Mouse (Mus musculus) thymus, adult 2 months (tissue): ENCODE measurements around the gene Smc1b. TPM values are rescaled to one million over a fixed set of nuclear protein-coding genes. Genes with fewer than 3 reads are reported as not detected.
"Not testable (repeated sequence)": the region's sequence is repeated elsewhere in the genome, so short reads cannot be mapped to it uniquely, and the experiment has no call there.

Experiments used
- DNase-seq: peaks from one replicate; pipeline ENCODE4 v3.0.0; 2021
- H3K27ac ChIP-seq: fragments of 200-500 bp; 2 replicates; pipeline ENCODE4 v1.5.1; 2012; ENCODE audit warnings: low read length, control low read depth; ENCODE audit not compliant: control insufficient read depth, insufficient read depth
- H3K27me3 ChIP-seq: fragments of 200-500 bp; 2 replicates; pipeline ENCODE4 v1.6.1; 2012; ENCODE audit warnings: mild to moderate bottlenecking, low read length, moderate library complexity, mixed read lengths; ENCODE audit not compliant: control insufficient read depth, insufficient read depth
- H3K36me3 ChIP-seq: fragments of 200-500 bp; 2 replicates; pipeline ENCODE4 v1.6.1; 2012; ENCODE audit warnings: mild to moderate bottlenecking, low read length, moderate library complexity; ENCODE audit not compliant: control insufficient read depth, insufficient read depth
- H3K4me1 ChIP-seq: fragments of 200-500 bp; replicated peaks from 2 replicates; pipeline ENCODE4 v1.6.1; 2012; ENCODE audit warnings: low read length; ENCODE audit not compliant: control insufficient read depth, insufficient read depth
- H3K4me3 ChIP-seq: fragments of 200-500 bp; 2 replicates; pipeline ENCODE4 v1.5.1; 2012; ENCODE audit warnings: mild to moderate bottlenecking, low read length, control low read depth, moderate library complexity; ENCODE audit not compliant: control insufficient read depth, insufficient read depth
- CTCF ChIP-seq: fragments of 200-500 bp; IDR thresholded peaks from 2 replicates; pipeline ENCODE4 v1.5.1; 2012; ENCODE audit warnings: mild to moderate bottlenecking, control low read depth, low read length, moderate library complexity, borderline replicate concordance; ENCODE audit not compliant: control insufficient read depth, poor library complexity, insufficient read depth; ENCODE audit errors: extremely low read depth
- POLR2A ChIP-seq: fragments of 200-500 bp; IDR thresholded peaks from 2 replicates; pipeline ENCODE4 v1.6.1; 2012; ENCODE audit warnings: mild to moderate bottlenecking, low read length, control low read depth, moderate library complexity; ENCODE audit not compliant: control insufficient read depth, poor library complexity, insufficient read depth; ENCODE audit errors: extremely low read depth
- WGBS: fragments of 180-500 bp; shearing (Covaris S2); methylation state at CpG from one replicate; pipeline ENCODE4 v1.1.7; 2018; 5-methylcytosine and 5-hydroxymethylcytosine counted together
- polyA plus RNA-seq: library from polyadenylated mRNA; depleted of rRNA; stranded (reverse); fragments of >200 nt; gene quantifications from 2 replicates; pipeline ENCODE4 v1.2.3, GENCODE M21; 2012

Smc1b gene
- polyA plus RNA-seq, 1 experiment, result 0.24 TPM

DNA sequence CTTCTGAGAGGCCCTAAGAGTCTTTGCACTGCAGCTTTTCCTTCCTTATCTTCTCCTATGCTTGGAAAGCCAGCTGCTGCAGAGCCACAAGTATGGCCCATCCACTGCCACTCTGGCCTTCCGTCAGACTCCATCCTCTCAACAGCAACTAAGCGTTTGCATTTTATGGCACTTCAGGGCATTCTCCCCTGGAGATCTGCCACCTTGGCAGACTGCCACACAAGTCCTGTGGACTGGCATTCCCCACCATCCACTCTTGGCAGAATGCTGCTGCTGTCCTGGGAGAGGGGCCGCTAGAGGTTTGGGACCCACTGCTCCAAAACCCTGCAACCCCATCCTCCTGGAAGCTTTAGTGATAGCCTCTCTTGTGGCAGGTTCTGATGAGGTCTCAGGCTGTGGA is 99.9 kb downstream of the Smc1b start:
- WGBS, result 95% methylated on average over 3 of the region's 3 CpGs
- DNase-seq, result no peak
- Histone ChIP-seq H3K36me3 (no peaks in the 10 kb centered on the region), H3K4me1 (peaks cover 5% of the 10 kb centered on the region), H3K27me3 (no peaks in the 10 kb centered on the region), H3K27ac (no peak overlapping the region), H3K4me3 (no peak overlapping the region)
- TF ChIP-seq CTCF (no peak), POLR2A (no peak)

DNA sequence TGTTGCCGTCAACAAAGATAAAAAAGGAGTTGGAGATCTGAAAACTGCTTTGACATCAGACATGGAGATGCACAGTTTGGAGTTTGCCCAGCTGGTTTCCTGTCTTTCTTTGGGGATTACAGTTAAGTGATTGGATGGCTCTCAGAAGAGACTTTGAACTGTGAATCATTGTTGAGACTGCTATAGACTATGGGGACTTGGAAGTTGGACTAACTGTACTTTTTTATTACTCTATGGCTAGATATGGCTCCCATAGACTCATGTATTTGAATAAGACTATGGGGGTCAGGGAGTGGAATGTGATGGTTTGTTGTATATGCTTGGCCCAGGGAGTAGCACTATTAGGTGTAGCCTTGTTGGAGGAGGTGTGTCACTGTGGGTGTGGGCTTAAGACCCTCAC is 101.1 kb downstream of the Smc1b start:
- H3K27ac ChIP-seq, DNase-seq, H3K36me3 ChIP-seq, H3K4me3 ChIP-seq, H3K27me3 ChIP-seq, H3K4me1 ChIP-seq: not testable (repeated sequence)
- 88% methylated on average over 1 of the region's 1 CpGs for WGBS

DNA sequence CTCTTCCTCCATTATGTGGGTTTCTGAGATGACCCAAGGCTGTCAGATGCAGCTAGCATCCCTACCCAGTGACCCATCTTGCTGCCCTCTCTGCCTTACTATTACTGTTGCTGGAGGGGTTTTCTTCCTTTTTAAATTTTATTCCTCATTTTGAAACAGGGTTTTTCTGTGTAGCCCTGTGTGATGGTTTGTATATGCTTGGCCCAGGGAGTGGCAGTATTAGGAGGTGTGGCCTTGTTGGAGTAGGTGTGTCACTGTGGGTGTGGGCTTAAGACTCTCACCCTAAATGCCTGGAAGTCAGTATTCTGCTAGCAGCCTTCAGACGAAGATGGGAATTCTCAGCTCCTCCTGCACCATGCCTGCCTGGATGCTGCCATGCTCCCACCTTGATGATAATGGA is 103.1 kb downstream of the Smc1b start, which contains the start of gene Fam118a:
Gene Fam118a (plus strand): TSS at position 301 of the 400 bp plus-strand sequence.
- 92% methylated on average over 1 of the region's 1 CpGs for WGBS
- not testable (repeated sequence) for H3K27me3 ChIP-seq, H3K4me3 ChIP-seq, H3K27ac ChIP-seq, H3K4me1 ChIP-seq, H3K36me3 ChIP-seq, DNase-seq

DNA sequence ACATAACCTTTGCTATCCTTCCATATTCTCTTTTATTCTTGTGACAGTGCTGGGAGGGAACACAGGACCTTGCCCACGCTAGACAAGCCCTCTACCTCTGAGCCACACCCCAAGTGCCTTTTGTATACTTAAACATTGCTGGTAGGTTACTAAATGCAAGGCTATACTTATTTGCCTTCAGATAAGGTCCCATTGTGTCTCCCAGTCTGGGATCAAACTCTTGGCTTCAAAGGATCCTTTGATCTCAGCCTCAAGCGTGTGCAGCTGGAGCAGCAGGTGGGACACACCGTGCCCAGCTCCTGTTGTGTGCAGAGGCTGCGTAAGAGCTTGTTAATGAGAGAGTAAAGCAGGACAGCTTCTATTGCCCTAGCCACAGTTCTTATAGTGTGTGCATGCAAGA is 104.0 kb downstream of the Smc1b start:
- Histone ChIP-seq H3K4me3 (no peak overlapping the region), H3K27ac (no peak overlapping the region), H3K4me1 (no peaks in the 10 kb centered on the region), H3K36me3 (no peaks in the 10 kb centered on the region), H3K27me3 (no peaks in the 10 kb centered on the region)
- no peak for DNase-seq
- TF ChIP-seq CTCF, result no peak
- TF ChIP-seq POLR2A, result no peak
- 56% methylated on average over 4 of the region's 4 CpGs for WGBS

DNA sequence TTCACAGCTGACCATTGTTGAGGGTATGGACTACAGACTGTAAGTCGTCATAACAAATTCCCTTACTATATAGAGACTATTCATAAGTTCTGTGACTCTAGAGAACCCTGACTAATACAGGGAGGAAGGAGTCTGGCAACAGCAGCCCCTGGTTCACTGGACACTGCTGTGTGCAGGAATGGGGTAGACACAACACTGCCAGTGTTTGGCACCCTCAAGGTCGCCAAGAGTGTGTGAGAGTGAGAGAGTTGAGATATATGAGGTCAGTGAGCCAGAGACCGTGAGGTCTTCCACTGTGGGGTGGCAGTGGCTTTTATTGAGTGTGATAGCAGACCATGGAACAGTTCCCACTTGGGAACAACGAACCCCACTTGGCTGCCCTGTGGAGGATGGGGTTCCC is 105.6 kb downstream of the Smc1b start:
- Histone ChIP-seq H3K4me1 (no peaks in the 10 kb centered on the region), H3K36me3 (no peaks in the 10 kb centered on the region), H3K4me3 (no peak overlapping the region), H3K27ac (no peak overlapping the region), H3K27me3 (no peaks in the 10 kb centered on the region)
- TF ChIP-seq POLR2A (no peak), CTCF (no peak)
- no peak for DNase-seq
- WGBS, result 78% methylated on average over 4 of the region's 4 CpGs

DNA sequence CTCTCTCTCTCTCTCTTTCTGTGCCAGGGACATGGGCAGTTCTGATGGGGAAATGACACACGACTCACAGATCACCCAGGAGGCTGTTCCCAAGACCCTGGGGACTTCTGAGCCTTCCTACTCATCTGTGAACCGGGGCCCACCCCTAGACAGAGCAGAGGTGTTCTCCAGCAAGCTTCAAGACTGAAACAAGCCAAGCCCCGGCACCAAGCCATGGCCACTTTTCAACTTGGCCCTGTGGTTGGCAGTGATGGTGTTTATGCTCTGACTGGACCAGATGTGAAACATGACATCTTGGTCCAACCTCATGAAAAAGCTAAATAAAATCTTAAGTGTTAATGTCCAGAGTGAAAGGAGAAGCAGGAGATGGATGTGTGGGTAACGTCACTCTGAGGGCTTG is 109.6 kb downstream of the Smc1b start:
- Histone ChIP-seq H3K27me3 (no peaks in the 10 kb centered on the region), H3K27ac (no peak overlapping the region), H3K4me1 (no peaks in the 10 kb centered on the region), H3K4me3 (no peak overlapping the region), H3K36me3 (no peaks in the 10 kb centered on the region)
- TF ChIP-seq POLR2A (no peak), CTCF (no peak)
- 66% methylated on average over 4 of the region's 4 CpGs for WGBS
- DNase-seq, result no peak

DNA sequence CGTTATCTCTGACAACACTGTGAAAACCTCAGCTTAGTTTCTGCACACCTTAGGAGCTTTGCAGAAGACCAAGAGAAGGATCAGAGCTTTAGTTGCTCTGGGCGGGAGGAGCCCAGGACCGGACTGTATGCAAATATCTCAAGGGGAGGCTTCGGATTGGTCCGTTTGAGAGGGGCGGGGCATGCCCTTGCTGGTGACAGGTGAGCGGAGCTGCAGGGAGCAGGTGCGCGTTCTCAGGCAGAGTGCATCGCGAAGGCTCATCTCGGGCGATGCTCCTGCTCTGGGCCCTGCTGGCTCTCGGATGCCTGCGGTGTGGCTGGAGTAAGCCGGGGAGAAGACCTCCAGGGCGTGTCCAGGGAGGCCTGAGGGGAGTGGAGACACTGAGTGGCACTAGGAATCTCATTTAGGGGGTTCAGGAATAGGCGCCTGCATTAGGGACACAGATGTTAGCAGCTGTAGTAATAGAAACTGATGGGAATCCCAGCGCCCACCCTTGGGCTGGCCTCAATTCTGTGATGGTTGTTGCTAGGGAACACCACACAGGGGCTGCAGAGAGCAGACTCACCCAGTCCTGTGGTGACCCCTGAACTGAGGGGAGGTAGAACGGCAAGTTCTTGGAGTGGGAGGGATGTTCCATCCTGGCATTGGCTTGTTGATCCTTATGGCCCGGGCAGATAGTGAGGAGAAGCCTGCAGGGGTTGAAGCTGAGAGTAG is 114.7 kb downstream of the Smc1b start, which contains the start of gene Upk3a:
Gene Upk3a (plus strand): TSS at position 191 of the 714 bp plus-strand sequence.
- peak; percentile 30 for DNase-seq
- Histone ChIP-seq H3K27ac (no peak within 1 kb of the TSS), H3K4me3 (no peak within 1 kb of the TSS), H3K4me1 (no peaks in the 10 kb centered on the region), H3K27me3 (no peaks in the 10 kb centered on the region), H3K36me3 (no peaks in the 10 kb centered on the region)
- 19% methylated on average over 21 of the region's 21 CpGs for WGBS
- TF ChIP-seq CTCF, result no peak
- TF ChIP-seq POLR2A, result no peak
